Mouse (Mus musculus) brain, embryonic 14.5 days (tissue): ENCODE results near the gene Cenpp. TPM values are rescaled to one million over a fixed set of nuclear protein-coding genes. Genes with fewer than 3 reads are reported as not detected.

Experiments
- DNase-seq: peaks from one replicate; pipeline ENCODE4 v3.0.0-alpha.2; 2011; ENCODE audit warnings: low read depth
- CTCF ChIP-seq: fragments of 200-500 bp; IDR thresholded peaks from 2 replicates; pipeline ENCODE4 v1.5.1; 2012; ENCODE audit warnings: inconsistent platforms, mild to moderate bottlenecking, moderate library complexity, borderline replicate concordance; ENCODE audit not compliant: insufficient read depth, insufficient read length; ENCODE audit errors: extremely low read depth
- POLR2A ChIP-seq: fragments of 200-500 bp; IDR thresholded peaks from 2 replicates; pipeline ENCODE4 v1.6.1; 2012; ENCODE audit warnings: mild to moderate bottlenecking, inconsistent platforms, borderline replicate concordance; ENCODE audit not compliant: poor library complexity, insufficient read depth, insufficient read length, severe bottlenecking; ENCODE audit errors: extremely low read depth
- polyA plus RNA-seq: library from polyadenylated mRNA; depleted of rRNA; stranded (reverse); fragments of >200 nt; gene quantifications from 2 replicates; pipeline ENCODE4 v1.2.3, GENCODE M21; 2012

Gene Cenpp
- polyA plus RNA-seq, 1 experiment, result 3.0 TPM

GRCm38 (mm10) chr13:49485388-49485787 lies 167.2 kb downstream of the Cenpp start:
- peak; percentile 28 for DNase-seq
- no peak for TF ChIP-seq CTCF
- TF ChIP-seq POLR2A, result no peak

- TF ChIP-seq POLR2A, result no peak
- TF ChIP-seq CTCF, result no peak
- DNase-seq, result peak; percentile 68
These were observed 172.0 kb downstream of the Cenpp start for GRCm38 (mm10) chr13:49480551-49480950.

- no peak for TF ChIP-seq POLR2A
- no peak for TF ChIP-seq CTCF
- peak; percentile 79 for DNase-seq
These were observed 172.5 kb downstream of the Cenpp start for GRCm38 (mm10) chr13:49480057-49480456.

GRCm38 (mm10) chr13:49479399-49479798 lies 173.2 kb downstream of the Cenpp start:
- TF ChIP-seq POLR2A (no peak), CTCF (no peak)
- DNase-seq, result peak; percentile 20

- no peak for TF ChIP-seq CTCF
- no peak for TF ChIP-seq POLR2A
- no peak for DNase-seq
These were observed 173.7 kb downstream of the Cenpp start for GRCm38 (mm10) chr13:49478851-49479374.

- TF ChIP-seq POLR2A (no peak), CTCF (no peak)
- no peak for DNase-seq
These were observed 174.7 kb downstream of the Cenpp start for GRCm38 (mm10) chr13:49477887-49478286.

- no peak for DNase-seq
- TF ChIP-seq POLR2A (no peak), CTCF (no peak)
These were observed 179.9 kb downstream of the Cenpp start for GRCm38 (mm10) chr13:49472676-49473005.

- DNase-seq, result no peak
- TF ChIP-seq CTCF (no peak), POLR2A (no peak)
These were observed 180.5 kb downstream of the Cenpp start for GRCm38 (mm10) chr13:49471981-49472675.

GRCm38 (mm10) chr13:49470806-49471205 lies 181.8 kb downstream of the Cenpp start:
- peak; percentile 11 for DNase-seq
- no peak for TF ChIP-seq POLR2A
- TF ChIP-seq CTCF, result no peak

- no peak for TF ChIP-seq POLR2A
- TF ChIP-seq CTCF, result no peak
- no peak for DNase-seq
These were observed 182.3 kb downstream of the Cenpp start for GRCm38 (mm10) chr13:49470319-49470718.

GRCm38 (mm10) chr13:49469002-49469401 lies 183.6 kb downstream of the Cenpp start:
- DNase-seq, result peak; percentile 25

GRCm38 (mm10) chr13:49467585-49467984 lies 185.0 kb downstream of the Cenpp start:
- DNase-seq, result no peak

More at GRCm38 (mm10) chr13:49469002-49469401, 183.6 kb downstream of the Cenpp start:
- TF ChIP-seq POLR2A (no peak), CTCF (no peak)

More at GRCm38 (mm10) chr13:49467585-49467984, 185.0 kb downstream of the Cenpp start:
- TF ChIP-seq POLR2A, result no peak
- no peak for TF ChIP-seq CTCF
